Mouse (Mus musculus) liver, adult (tissue): ENCODE results near the gene Runx1.

ENCODE experiments used
- GATA4 ChIP-seq: IDR thresholded peaks from 2 replicates; pipeline ENCODE4 v1.6.1; 2014; ENCODE audit warnings: mild to moderate bottlenecking, low read length; ENCODE audit not compliant: insufficient replicate concordance

Runx1 gene

DNA sequence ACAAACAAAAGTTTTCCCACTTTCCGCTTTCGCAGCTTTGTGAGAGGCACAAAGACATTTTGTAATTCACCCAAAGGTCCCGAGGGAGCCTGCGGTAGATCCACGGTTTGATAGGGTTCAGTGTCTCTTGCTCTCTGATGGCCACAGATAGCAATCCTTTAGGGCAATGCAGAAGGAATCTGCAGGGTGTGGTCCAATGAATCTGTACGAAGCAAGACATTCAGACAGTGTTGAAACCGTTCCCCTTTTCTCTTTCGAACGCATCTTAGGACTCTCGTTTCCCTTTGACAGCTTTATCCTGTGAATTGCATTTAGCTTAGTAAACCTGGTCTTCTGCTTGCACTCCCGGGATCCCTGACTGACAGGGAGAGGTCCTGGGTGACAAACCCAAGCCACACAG is 228.3 kb downstream of the Runx1 start:
- TF ChIP-seq GATA4 = no peak

GRCm38 (mm10) chr16:92592207-92592606 is 233.7 kb downstream of the Runx1 start:
- TF ChIP-seq GATA4 = no peak

- no peak for TF ChIP-seq GATA4
These were observed 234.2 kb downstream of the Runx1 start for GRCm38 (mm10) chr16:92591783-92592182.

GRCm38 (mm10) chr16:92587836-92588235 is 238.1 kb downstream of the Runx1 start:
- no peak for TF ChIP-seq GATA4

DNA sequence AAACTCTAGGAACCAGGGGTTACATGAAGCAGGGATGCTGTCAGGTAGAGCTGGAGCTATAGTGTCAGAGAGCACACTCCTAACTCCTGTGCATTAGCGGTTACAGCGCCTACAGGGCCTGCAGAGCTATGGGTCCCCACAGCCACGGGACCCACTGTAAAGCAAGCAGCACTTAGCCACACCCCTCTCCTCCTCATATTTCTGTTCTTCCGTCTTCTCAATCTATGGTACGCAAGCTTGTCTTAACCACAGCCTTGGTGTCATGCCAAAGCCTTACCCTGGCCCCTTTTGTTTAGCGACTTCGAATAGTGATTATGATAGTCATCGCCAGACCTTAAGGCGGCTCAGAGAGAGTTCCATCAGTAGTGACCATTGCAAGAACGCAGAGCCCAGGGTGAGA is 244.2 kb downstream of the Runx1 start:
- TF ChIP-seq GATA4 = no peak

DNA sequence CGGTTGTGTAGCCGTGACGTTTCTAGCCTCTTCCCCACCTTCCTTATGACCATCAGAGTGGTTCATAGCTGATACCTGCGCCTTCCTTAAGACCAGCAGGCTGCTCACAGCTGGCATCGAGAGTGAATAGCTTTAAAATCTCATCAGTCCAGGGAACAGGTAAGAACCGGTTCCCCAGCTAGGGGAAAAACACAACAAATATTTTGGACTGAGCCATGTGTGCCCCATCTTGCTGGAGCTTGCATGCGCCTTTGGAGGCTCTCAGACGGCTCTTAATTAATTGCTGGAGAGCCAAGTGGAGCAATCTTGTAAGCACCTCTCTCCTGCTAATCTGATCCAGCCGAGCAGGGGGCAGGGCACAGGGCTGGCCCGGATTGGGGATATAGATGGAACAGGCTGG is 245.0 kb downstream of the Runx1 start:
- no peak for TF ChIP-seq GATA4

GRCm38 (mm10) chr16:92578915-92579653 is 246.9 kb downstream of the Runx1 start:
- no peak for TF ChIP-seq GATA4

GRCm38 (mm10) chr16:92577381-92577780 is 248.6 kb downstream of the Runx1 start:
- no peak for TF ChIP-seq GATA4

GRCm38 (mm10) chr16:92575792-92576191 is 250.2 kb downstream of the Runx1 start:
- TF ChIP-seq GATA4 = no peak

DNA sequence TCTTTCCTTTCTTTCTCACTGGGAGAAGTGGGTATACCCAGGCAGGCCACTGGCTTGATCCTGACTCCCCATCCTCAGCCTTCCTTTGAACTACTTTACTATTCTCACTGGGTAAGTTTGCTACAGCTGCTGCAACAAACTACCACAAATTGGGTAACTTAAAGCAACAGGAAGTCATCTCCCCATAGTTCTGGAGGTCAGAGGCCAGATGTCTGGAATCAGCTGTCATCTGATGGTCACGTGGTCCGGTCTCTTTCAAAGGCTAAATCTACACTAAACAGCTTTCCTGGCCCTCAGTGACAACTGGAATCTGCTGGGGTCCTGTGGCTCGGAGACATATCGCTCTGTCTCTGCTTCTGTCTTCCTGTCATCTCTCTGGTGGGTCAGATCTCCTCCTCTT is 252.8 kb downstream of the Runx1 start:
- no peak for TF ChIP-seq GATA4

- TF ChIP-seq GATA4 = no peak
These were observed 254.7 kb downstream of the Runx1 start for GRCm38 (mm10) chr16:92571246-92571645.

- no peak for TF ChIP-seq GATA4
These were observed 259.8 kb downstream of the Runx1 start for GRCm38 (mm10) chr16:92566146-92566545.

DNA sequence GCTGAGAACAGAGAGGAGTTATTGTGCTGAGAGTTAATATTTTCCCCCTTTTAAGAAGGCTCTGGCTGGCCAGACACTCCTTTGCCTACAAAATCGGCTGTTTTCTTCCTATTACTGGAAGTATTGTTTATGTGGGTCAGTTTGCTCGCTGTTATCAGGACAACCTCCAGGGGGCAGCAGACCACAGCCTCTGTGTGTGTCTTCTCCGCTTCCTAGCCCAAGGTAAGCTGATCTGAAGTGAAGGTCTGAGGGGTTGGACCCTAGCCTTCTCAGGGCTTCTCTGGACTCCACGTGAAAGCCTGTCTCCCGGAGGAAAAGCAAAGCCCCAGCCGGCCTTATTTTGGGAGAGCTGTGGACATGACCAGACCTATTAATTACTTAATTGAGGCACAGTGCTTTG is 260.2 kb downstream of the Runx1 start:
- no peak for TF ChIP-seq GATA4

GRCm38 (mm10) chr16:92565291-92565690 is 260.7 kb downstream of the Runx1 start:
- no peak for TF ChIP-seq GATA4

GRCm38 (mm10) chr16:92555051-92555450 is 270.9 kb downstream of the Runx1 start:
- TF ChIP-seq GATA4 = no peak

- no peak for TF ChIP-seq GATA4
These were observed 273.1 kb downstream of the Runx1 start for GRCm38 (mm10) chr16:92552858-92553257.

- TF ChIP-seq GATA4 = no peak
These were observed 273.9 kb downstream of the Runx1 start for GRCm38 (mm10) chr16:92552106-92552382.
